ENCODE assay signal across 2 mouse cellular contexts in genomic region chr6:38900073-38900472, GRCm38 (mm10).
TF ChIP-seq lines count a peak whose summit lies in the region.

No protein-coding gene starts in this region.

TF ChIP-seq in CH12.LX, 34 proteins besides CTCF, POLR2A, EP300 and RAD21 (continued from another document):
- TF ChIP-seq ETS1 (conservative IDR thresholded peaks at IDR 0.05; ENCODE audit: low read depth, low read length) (no peak), USF1 (IDR thresholded peaks at IDR 0.05; ENCODE audit: low read depth, low read length) (no peak), UBTF (IDR thresholded peaks at IDR 0.05; ENCODE audit: low read depth, low read length) (no peak), NELFE (IDR thresholded peaks at IDR 0.05; ENCODE audit: low read depth, low read length) (no peak), MAZ (IDR thresholded peaks at IDR 0.05; ENCODE audit: low read depth, low read length) (no peak), POLR2AphosphoS2 (IDR thresholded peaks at IDR 0.05; ENCODE audit: low read depth, low read length) (no peak), SIN3A (IDR thresholded peaks at IDR 0.05; ENCODE audit: low read length) (no peak), E2F4 (IDR thresholded peaks at IDR 0.05; ENCODE audit: insufficient replicate concordance, low read depth, low read length) (no peak), TBP (conservative IDR thresholded peaks at IDR 0.05; ENCODE audit: low read depth, low read length) (no peak), PAX5 (IDR thresholded peaks at IDR 0.05; ENCODE audit: low read length) (no peak), MYC (IDR thresholded peaks at IDR 0.05; ENCODE audit: low read depth, low read length) (no peak)

TF ChIP-seq in MEL, 35 proteins besides CTCF, POLR2A, EP300 and RAD21 (continued from another document):
- peak; percentile 92 for TF ChIP-seq MYC (IDR thresholded peaks at IDR 0.05; ENCODE audit: low read depth, low read length)
- peak; percentile 92 for TF ChIP-seq MAFK (IDR thresholded peaks at IDR 0.05; ENCODE audit: borderline replicate concordance, low read depth, low read length)
- no peak for TF ChIP-seq CHD2 (IDR thresholded peaks at IDR 0.05; ENCODE audit: low read length)
- no peak for TF ChIP-seq USF2 (IDR thresholded peaks at IDR 0.05; ENCODE audit: borderline replicate concordance in 1 of 2, insufficient read depth in 1 of 2, low read depth in 1 of 2, low read length in 2 of 2)
- TF ChIP-seq MEF2A (IDR thresholded peaks at IDR 0.05; ENCODE audit: extremely low read depth, insufficient replicate concordance, low read depth, low read length, poor library complexity, severe bottlenecking), result no peak
- TF ChIP-seq ELF1 (IDR thresholded peaks at IDR 0.05; ENCODE audit: low read depth, low read length), result peak; percentile 53; the same call in 1 of the 2 replicates
- peak; percentile 87 for TF ChIP-seq RCOR1 (IDR thresholded peaks at IDR 0.05; ENCODE audit: low read depth, low read length)
- no peak for TF ChIP-seq ZMIZ1 (IDR thresholded peaks at IDR 0.05; ENCODE audit: low read depth, low read length)
- TF ChIP-seq POLR2AphosphoS5 (IDR thresholded peaks at IDR 0.05; ENCODE audit: borderline replicate concordance, low read depth, low read length), result peak; percentile 95
- peak; percentile 56; the same call in 1 of the 2 replicates for TF ChIP-seq MYB (IDR thresholded peaks at IDR 0.05; ENCODE audit: low read depth, low read length)
- TF ChIP-seq USF1 (IDR thresholded peaks at IDR 0.05; ENCODE audit: low read depth, low read length), result no peak
- TF ChIP-seq GABPA (IDR thresholded peaks at IDR 0.05; ENCODE audit: low read depth, low read length), result 0 out of 2 replicates have a peak, but pooled peaks have one; percentile 8
- no peak for TF ChIP-seq NELFE (IDR thresholded peaks at IDR 0.05; ENCODE audit: low read depth, low read length)
- TF ChIP-seq TAL1 (IDR thresholded peaks at IDR 0.05; ENCODE audit: low read length), result peak; percentile 89
- TF ChIP-seq GATA1 (IDR thresholded peaks at IDR 0.05; ENCODE audit: low read depth, low read length), result peak; percentile 94
- no peak for TF ChIP-seq HCFC1 (IDR thresholded peaks at IDR 0.05; ENCODE audit: low read depth, low read length)
- no peak for TF ChIP-seq E2F4 (IDR thresholded peaks at IDR 0.05; ENCODE audit: borderline replicate concordance, low read depth, low read length)
- peak; percentile 87 for TF ChIP-seq TCF12 (IDR thresholded peaks at IDR 0.05; ENCODE audit: low read depth, low read length)
- TF ChIP-seq TBP (IDR thresholded peaks at IDR 0.05; ENCODE audit: low read depth, low read length), result 0 out of 2 replicates have a peak, but pooled peaks have one; percentile 21
- TF ChIP-seq POLR2AphosphoS2 (IDR thresholded peaks at IDR 0.05; ENCODE audit: low read length), result no peak
- TF ChIP-seq MAZ (IDR thresholded peaks at IDR 0.05; ENCODE audit: low read depth, low read length), result no peak
- no peak for TF ChIP-seq KAT2A (conservative IDR thresholded peaks at IDR 0.05; ENCODE audit: low read depth, low read length)
- TF ChIP-seq ETS1 (IDR thresholded peaks at IDR 0.05; ENCODE audit: low read depth, low read length), result peak; percentile 95
- TF ChIP-seq ZC3H11A (IDR thresholded peaks at IDR 0.05; ENCODE audit: low read depth, low read length), result no peak
- no peak for TF ChIP-seq ZKSCAN1 (IDR thresholded peaks at IDR 0.05; ENCODE audit: low read depth, low read length)
- TF ChIP-seq JUND (IDR thresholded peaks at IDR 0.05; ENCODE audit: low read depth, low read length), result peak; percentile 93
